Mouse (Mus musculus): ENCODE data around the gene Pmpcb.

The Pmpcb gene

DNA sequence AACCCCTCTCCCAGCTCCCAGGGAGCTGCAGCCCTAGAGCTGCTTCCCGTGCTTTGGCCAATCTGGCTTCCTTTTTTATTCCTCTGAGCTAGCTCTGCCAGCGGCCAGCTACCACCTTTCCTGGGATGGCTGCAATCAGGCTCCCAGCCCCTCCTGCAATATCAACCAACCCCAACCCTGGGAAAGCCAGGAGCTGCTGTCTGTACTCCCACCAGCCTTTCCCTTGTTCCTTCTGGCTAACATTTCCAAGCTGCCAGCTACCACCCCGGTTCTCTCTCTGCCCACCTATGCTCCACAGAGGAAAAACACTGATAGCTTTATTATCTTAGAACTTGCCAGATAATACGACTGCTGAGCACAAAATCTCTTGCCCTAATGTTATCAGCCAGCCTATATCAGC, 67.9 kb downstream of the Pmpcb start:
- no peak for DNase-seq
